Mouse (Mus musculus): ENCODE measurements at regions not wholly inside any gene's neighbourhood (a gene's known extent, or its start where the extent isn't known, plus 50 kb on each side); places are given as distances from the start of the nearest gene placed in this dataset.

DNA sequence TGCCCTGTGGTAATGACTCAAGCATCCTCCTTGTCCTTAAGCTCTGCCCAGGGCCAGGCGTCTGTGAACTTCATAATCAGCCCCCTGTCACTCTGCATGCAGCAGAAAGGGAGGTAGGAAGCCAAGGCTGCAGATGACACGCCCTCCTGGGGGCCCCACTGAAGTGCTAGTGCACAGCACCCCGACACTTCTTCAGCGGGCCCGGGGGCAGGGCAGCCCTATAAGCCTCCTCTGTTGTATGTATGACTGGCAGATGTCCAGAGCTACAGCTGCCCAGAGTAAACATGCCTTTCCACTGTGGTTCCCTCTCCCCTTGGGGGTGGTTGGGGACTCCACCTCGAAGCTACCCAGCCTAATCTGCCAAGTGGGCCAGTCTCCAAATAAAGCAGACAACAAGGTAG is 107.2 kb upstream of the Vps8 start:
- Histone ChIP-seq H3K9me3 (ENCODE audit: control insufficient read depth, low read length) (no peaks in the 10 kb centered on the region), H3K27ac (ENCODE audit: low read length) (no peak overlapping the region), H3K4me2 (ENCODE audit: low read depth, low read length) (no peak overlapping the region), H3K36me3 (ENCODE audit: control insufficient read depth, insufficient read depth, low read length) (no peaks in the 10 kb centered on the region), H3K27me3 (ENCODE audit: control insufficient read depth, insufficient read depth, low read depth, low read length) (no peaks in the 10 kb centered on the region), H3K9ac (ENCODE audit: low read length) (no peak overlapping the region), H3K4me1 (replicated peaks; ENCODE audit: control insufficient read depth, insufficient read depth, low read length) (peaks cover 31% of the 10 kb centered on the region), H3K4me3 (ENCODE audit: low read length) (no peak overlapping the region)
- whole genome bisulfite sequencing = 10% methylated on average over 6 of the region's 6 CpGs
- peak; percentile 67 for ATAC-seq (ENCODE audit: low read depth)

DNA sequence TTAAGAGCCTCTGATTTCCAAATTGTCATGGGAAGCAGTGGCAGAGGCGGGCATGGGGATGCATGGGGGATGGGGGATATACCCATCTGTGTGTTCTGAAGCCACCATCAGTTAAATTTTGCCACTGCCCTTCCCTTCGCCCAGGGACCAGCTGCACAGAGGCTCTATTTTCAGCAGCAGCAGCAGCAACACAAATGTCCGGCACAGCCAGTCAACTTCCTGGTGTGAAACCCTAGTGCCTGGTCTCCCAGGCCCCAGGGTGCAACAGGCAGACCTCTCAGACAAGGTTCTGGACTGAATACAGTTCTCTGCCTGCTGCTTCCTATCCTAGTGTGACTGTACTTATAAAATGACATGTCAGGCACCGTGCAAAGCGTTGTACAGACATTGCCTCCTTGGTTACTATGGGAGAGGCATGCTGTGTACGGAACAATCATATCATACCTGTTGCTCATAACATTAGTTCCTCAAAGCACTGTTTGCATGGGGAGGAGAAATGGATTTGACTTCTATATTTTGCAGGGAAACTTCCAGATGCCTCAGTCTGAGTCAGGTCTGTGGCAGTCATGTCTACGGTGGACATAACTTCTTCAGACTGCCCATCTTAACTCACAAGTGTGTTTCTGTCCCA is 104.8 kb upstream of the Vps8 start:
- no peak overlapping the region for H3K4me3 ChIP-seq (ENCODE audit: low read length)
- 79% methylated on average over 7 of the region's 7 CpGs for WGBS
- no peaks in the 10 kb centered on the region for H3K27me3 ChIP-seq (ENCODE audit: control insufficient read depth, insufficient read depth, low read depth, low read length)
- H3K4me2 ChIP-seq (ENCODE audit: low read depth, low read length) = no peak overlapping the region
- no peak for ATAC-seq (ENCODE audit: low read depth)
- no peaks in the 10 kb centered on the region for H3K9me3 ChIP-seq (ENCODE audit: control insufficient read depth, low read length)
- H3K9ac ChIP-seq (ENCODE audit: low read length) = no peak overlapping the region
- no peaks in the 10 kb centered on the region for H3K36me3 ChIP-seq (ENCODE audit: control insufficient read depth, insufficient read depth, low read length)
- H3K4me1 ChIP-seq (replicated peaks; ENCODE audit: control insufficient read depth, insufficient read depth, low read length) = peaks cover 47% of the 10 kb centered on the region
- H3K27ac ChIP-seq (ENCODE audit: low read length) = no peak overlapping the region; the same call in 1 of the 2 replicates

DNA sequence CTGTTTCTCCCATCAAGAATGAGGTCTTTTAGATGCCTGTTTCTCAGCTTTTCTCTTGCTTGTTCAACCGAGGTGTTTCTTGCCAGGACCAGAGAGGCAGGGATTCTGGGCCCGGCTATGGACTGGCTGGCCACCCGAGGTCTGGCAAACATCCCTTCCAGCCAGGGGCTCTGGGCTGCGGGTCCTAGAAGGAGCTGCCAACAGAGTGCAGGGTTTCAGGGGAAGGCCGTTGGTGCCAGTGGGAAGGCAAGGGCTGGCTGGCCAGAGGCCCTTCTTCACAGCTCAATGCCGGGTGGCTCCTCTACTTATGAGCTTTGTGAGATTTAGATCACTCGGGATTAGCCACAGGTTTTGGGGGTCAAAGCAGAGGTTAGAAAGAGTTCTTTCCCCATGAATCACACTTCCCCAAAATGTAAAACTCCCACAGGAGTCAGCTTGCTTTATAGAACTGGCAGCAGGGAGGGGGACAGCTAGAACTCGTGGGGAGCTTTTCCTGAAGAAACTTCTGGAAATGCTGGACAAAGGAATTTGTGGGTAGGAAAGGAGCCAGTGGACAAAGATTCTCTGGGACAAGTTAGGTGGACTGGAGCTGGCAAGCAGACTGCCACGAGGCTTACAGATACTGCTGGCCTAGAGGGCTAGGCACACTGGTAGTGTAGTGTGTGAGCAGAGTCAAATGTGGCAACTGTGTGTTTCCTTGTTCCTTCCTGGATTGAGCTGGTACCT is 104.1 kb upstream of the Vps8 start:
- WGBS = 51% methylated on average over 9 of the region's 9 CpGs
- H3K9ac ChIP-seq (ENCODE audit: low read length) = no peak overlapping the region
- H3K27ac ChIP-seq (ENCODE audit: low read length) = peak overlapping the region; percentile 27; the same call in 1 of the 2 replicates
- H3K4me1 ChIP-seq (replicated peaks; ENCODE audit: control insufficient read depth, insufficient read depth, low read length) = peaks cover 54% of the 10 kb centered on the region
- no peaks in the 10 kb centered on the region for H3K9me3 ChIP-seq (ENCODE audit: control insufficient read depth, low read length)
- ATAC-seq (ENCODE audit: low read depth) = no peak
- H3K4me2 ChIP-seq (ENCODE audit: low read depth, low read length) = no peak overlapping the region
- no peak overlapping the region for H3K4me3 ChIP-seq (ENCODE audit: low read length)
- H3K36me3 ChIP-seq (ENCODE audit: control insufficient read depth, insufficient read depth, low read length) = no peaks in the 10 kb centered on the region
- H3K27me3 ChIP-seq (ENCODE audit: control insufficient read depth, insufficient read depth, low read depth, low read length) = no peaks in the 10 kb centered on the region

DNA sequence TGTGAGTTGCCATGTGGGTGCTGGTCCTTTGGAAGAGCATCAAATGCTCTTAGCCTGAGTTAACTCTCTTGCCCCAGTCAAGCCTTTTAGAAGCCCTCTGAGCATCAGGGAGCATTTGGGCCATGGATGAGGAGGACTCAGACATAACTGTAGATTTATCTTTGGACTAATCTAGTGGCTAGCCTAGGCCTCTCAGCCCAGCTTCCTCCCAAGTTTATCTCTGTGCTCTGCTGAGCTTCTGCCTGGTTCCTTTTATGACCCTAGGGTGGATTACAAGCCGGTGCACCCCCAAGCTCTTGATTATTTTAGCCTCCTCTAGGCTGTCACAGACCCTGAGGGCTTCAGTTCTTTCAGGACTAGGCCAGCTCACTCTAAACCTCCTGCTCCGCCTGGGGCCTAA is 102.6 kb upstream of the Vps8 start:
- no peak overlapping the region for H3K4me3 ChIP-seq (ENCODE audit: low read length)
- H3K4me1 ChIP-seq (replicated peaks; ENCODE audit: control insufficient read depth, insufficient read depth, low read length) = peaks cover 54% of the 10 kb centered on the region
- H3K27ac ChIP-seq (ENCODE audit: low read length) = no peak overlapping the region
- 79% methylated on average over 2 of the region's 2 CpGs for WGBS
- H3K4me2 ChIP-seq (ENCODE audit: low read depth, low read length) = no peak overlapping the region
- no peak overlapping the region for H3K9ac ChIP-seq (ENCODE audit: low read length)
- no peaks in the 10 kb centered on the region for H3K36me3 ChIP-seq (ENCODE audit: control insufficient read depth, insufficient read depth, low read length)
- no peaks in the 10 kb centered on the region for H3K27me3 ChIP-seq (ENCODE audit: control insufficient read depth, insufficient read depth, low read depth, low read length)
- H3K9me3 ChIP-seq (ENCODE audit: control insufficient read depth, low read length) = no peaks in the 10 kb centered on the region
- ATAC-seq (ENCODE audit: low read depth) = no peak

DNA sequence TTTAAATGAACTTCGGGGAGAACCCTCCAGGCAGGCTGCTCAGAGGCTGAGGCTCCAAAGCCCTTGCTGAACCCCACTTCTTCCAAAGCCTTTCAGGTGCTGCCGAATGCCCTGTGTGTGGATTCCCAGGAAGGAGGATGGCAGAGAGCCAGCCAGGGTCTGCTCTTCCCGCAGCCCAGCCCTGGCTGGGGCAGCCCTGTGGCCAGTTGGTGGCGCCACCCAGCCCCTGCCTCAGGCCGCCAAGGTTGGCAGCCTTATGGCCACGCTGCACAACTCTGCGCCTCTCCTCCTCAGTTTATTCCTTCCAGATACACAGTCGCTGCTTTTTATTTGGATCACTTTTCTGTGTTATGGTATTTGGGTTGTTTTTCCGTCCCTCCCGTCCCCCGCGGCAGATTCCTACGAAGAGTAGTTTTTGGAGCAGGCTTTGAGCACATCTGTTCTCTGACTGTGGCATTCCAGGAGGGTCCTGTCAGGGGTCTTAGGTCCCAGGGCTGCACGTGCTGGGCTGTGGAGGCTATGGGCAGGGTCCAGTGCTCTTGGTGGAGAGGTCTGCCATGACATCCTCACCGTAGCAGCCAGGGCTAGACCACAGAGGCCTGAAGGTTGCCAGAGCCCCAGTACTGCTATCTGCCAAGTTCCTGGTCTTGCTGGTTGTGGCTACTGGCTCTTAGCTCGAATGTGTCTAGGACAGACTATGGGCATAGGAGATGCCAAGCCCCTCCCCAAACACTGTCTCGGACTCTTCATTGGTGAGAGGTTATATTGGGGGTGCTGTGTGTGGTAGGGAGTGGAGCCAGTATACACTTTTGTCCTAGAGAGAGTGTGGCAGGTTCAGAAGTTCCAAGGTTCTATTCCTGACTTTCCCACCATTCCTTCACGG is 101.5 kb upstream of the Vps8 start:
- ATAC-seq (ENCODE audit: low read depth) = peak; percentile 19; the same call in 1 of the 2 replicates
- peak overlapping the region; percentile 72 for H3K27ac ChIP-seq (ENCODE audit: low read length)
- no peak overlapping the region for H3K4me2 ChIP-seq (ENCODE audit: low read depth, low read length)
- no peaks in the 10 kb centered on the region for H3K27me3 ChIP-seq (ENCODE audit: control insufficient read depth, insufficient read depth, low read depth, low read length)
- 43% methylated on average over 18 of the region's 18 CpGs for WGBS
- H3K36me3 ChIP-seq (ENCODE audit: control insufficient read depth, insufficient read depth, low read length) = no peaks in the 10 kb centered on the region
- no peak overlapping the region for H3K4me3 ChIP-seq (ENCODE audit: low read length)
- no peak overlapping the region for H3K9ac ChIP-seq (ENCODE audit: low read length)
- H3K9me3 ChIP-seq (ENCODE audit: control insufficient read depth, low read length) = no peaks in the 10 kb centered on the region
- H3K4me1 ChIP-seq (replicated peaks; ENCODE audit: control insufficient read depth, insufficient read depth, low read length) = peaks cover 45% of the 10 kb centered on the region

DNA sequence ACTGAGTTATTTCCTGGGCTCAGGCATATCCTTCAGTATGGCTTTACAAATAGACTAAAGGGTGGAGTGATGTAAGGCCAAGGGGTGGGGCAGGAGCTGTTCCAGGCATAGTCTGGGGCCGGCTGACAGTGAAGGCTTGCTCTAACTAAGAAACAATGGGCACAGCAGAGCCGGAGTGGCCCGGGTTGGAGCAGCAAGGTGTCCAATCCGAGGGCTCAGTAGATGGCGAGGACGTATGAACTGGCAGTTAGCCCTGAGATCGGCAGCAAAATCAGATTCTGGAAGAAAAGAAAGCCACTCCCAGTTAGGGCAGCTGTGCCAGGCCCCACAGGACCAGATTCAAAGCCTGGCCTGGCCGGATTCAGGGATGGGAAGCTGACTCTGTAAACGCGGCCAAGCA is 100.5 kb upstream of the Vps8 start:
- peak overlapping the region; percentile 59 for H3K9ac ChIP-seq (ENCODE audit: low read length)
- 27% methylated on average over 10 of the region's 10 CpGs for WGBS
- peaks cover 45% of the 10 kb centered on the region for H3K4me1 ChIP-seq (replicated peaks; ENCODE audit: control insufficient read depth, insufficient read depth, low read length)
- no peaks in the 10 kb centered on the region for H3K36me3 ChIP-seq (ENCODE audit: control insufficient read depth, insufficient read depth, low read length)
- peak overlapping the region; percentile 22; the same call in 1 of the 2 replicates for H3K4me2 ChIP-seq (ENCODE audit: low read depth, low read length)
- H3K27me3 ChIP-seq (ENCODE audit: control insufficient read depth, insufficient read depth, low read depth, low read length) = no peaks in the 10 kb centered on the region
- H3K4me3 ChIP-seq (ENCODE audit: low read length) = no peak overlapping the region
- H3K9me3 ChIP-seq (ENCODE audit: control insufficient read depth, low read length) = no peaks in the 10 kb centered on the region
- peak overlapping the region; percentile 72 for H3K27ac ChIP-seq (ENCODE audit: low read length)
- peak; percentile 79 for ATAC-seq (ENCODE audit: low read depth)

DNA sequence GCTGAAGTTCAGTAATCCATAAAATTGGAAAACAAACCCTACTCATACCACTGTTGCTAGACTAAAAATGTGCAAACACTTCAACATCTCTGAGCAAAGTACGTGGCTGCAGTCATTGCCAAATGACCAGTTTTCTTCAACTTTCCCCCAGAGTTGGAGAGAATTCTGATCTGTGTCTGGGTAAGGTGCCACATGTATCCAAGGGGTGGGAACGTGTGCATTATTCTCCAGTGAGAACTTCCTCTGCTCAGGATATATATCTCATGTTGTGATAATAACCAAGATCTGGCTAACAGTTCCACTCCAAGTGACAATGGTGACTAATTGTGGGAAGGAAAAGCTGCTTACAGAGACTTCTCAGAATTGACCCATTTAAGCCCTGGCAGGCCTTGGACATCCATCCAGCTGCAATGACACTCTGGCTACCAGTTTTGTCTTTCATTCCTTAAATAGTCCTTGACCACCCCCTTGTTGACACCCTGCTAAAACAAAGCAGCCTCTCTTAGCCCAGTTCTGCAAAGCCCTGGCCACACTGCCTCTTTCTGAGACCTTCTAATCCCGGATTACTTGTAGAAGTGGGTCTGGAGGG is 99.4 kb upstream of the Vps8 start:
- Histone ChIP-seq H3K27ac (ENCODE audit: low read length) (peak overlapping the region; percentile 72), H3K36me3 (ENCODE audit: control insufficient read depth, insufficient read depth, low read length) (no peaks in the 10 kb centered on the region), H3K4me1 (replicated peaks; ENCODE audit: control insufficient read depth, insufficient read depth, low read length) (peaks cover 36% of the 10 kb centered on the region), H3K4me3 (ENCODE audit: low read length) (no peak overlapping the region), H3K27me3 (ENCODE audit: control insufficient read depth, insufficient read depth, low read depth, low read length) (no peaks in the 10 kb centered on the region), H3K9ac (ENCODE audit: low read length) (no peak overlapping the region), H3K9me3 (ENCODE audit: control insufficient read depth, low read length) (no peaks in the 10 kb centered on the region), H3K4me2 (ENCODE audit: low read depth, low read length) (no peak overlapping the region)
- 54% methylated on average over 3 of the region's 3 CpGs for WGBS
- no peak for ATAC-seq (ENCODE audit: low read depth)

DNA sequence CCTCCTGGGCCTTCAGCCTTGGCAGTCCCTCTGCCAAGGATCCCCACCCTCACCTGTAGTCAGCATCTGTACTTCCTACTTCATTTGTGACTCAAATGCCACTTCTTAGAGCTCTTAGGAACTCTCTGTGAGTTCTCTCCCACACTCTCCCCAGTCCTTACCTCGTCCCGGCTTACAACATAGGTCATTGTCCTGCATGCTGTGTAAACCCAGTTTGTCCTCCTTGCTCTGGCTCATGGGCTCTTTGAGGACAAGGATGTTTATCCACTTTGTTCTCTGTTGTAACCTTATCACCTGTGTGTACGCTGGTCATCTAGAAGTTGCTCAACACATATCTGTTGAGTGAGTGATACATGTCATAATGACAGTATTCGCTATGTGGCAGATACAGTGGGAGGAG is 94.9 kb upstream of the Vps8 start:
- 65% methylated on average over 4 of the region's 4 CpGs for WGBS
- Histone ChIP-seq H3K4me3 (ENCODE audit: low read length) (no peak overlapping the region), H3K27me3 (ENCODE audit: control insufficient read depth, insufficient read depth, low read depth, low read length) (no peaks in the 10 kb centered on the region), H3K9ac (ENCODE audit: low read length) (no peak overlapping the region), H3K27ac (ENCODE audit: low read length) (no peak overlapping the region), H3K4me2 (ENCODE audit: low read depth, low read length) (no peak overlapping the region), H3K4me1 (replicated peaks; ENCODE audit: control insufficient read depth, insufficient read depth, low read length) (peaks cover 14% of the 10 kb centered on the region), H3K9me3 (ENCODE audit: control insufficient read depth, low read length) (no peaks in the 10 kb centered on the region), H3K36me3 (ENCODE audit: control insufficient read depth, insufficient read depth, low read length) (no peaks in the 10 kb centered on the region)
- no peak for ATAC-seq (ENCODE audit: low read depth)

DNA sequence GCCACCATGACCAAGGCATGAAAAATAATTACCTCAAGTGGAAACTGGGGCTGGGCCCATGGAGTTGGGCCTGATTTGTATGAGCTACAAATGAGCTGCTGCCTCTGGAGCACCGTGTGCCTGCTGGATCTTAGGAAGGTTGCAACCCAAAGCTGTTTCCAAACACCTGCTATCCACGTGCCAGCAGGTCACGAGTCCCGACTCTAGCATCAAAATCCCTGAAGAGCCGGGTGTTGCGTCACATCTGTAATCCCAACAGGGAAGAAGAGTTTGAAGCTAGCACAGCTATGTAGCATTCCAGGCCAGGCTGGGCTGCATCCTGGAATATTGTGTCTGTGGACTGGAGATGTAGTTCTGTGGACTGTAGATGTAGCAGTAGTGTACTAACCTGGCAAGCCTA is 93.7 kb upstream of the Vps8 start:
- H3K27me3 ChIP-seq (ENCODE audit: control insufficient read depth, insufficient read depth, low read depth, low read length) = no peaks in the 10 kb centered on the region
- 75% methylated on average over 6 of the region's 6 CpGs for WGBS
- H3K4me2 ChIP-seq (ENCODE audit: low read depth, low read length) = no peak overlapping the region
- no peak overlapping the region for H3K27ac ChIP-seq (ENCODE audit: low read length)
- H3K4me1 ChIP-seq (replicated peaks; ENCODE audit: control insufficient read depth, insufficient read depth, low read length) = peaks cover 10% of the 10 kb centered on the region
- no peak for ATAC-seq (ENCODE audit: low read depth)
- H3K9ac ChIP-seq (ENCODE audit: low read length) = no peak overlapping the region
- no peaks in the 10 kb centered on the region for H3K9me3 ChIP-seq (ENCODE audit: control insufficient read depth, low read length)
- H3K4me3 ChIP-seq (ENCODE audit: low read length) = no peak overlapping the region
- no peaks in the 10 kb centered on the region for H3K36me3 ChIP-seq (ENCODE audit: control insufficient read depth, insufficient read depth, low read length)

Measured in lung, embryonic 16.5 days (tissue).